Mouse (Mus musculus): ENCODE results near the gene Ifit1bl1.

- TF ChIP-seq CTCF (IDR thresholded peaks at IDR 0.05; ENCODE audit: extremely low read depth, insufficient read length, insufficient replicate concordance, low read depth, low read length) (no peak), POLR2A (IDR thresholded peaks at IDR 0.05; ENCODE audit: low read depth, low read length) (no peak)
These were observed 48.2 kb downstream of the Ifit1bl1 start for GRCm38 (mm10) chr19:34553522-34553921.

Data from small intestine, adult 2 months (tissue).